Mouse (Mus musculus) midbrain, postnatal 0 days (tissue): Measurements from ENCODE around the gene Mef2a. TPM values are rescaled to one million over a fixed set of nuclear protein-coding genes. Genes with fewer than 3 reads are reported as not detected.

ENCODE experiments used
- ATAC-seq: fragments of 200-750 bp; cut with Nextera tagmentation; 2 replicates; pipeline ENCODE4 v1.8.0; 2017; ENCODE audit warnings: moderate number of reproducible peaks, mild to moderate bottlenecking, moderate TSS enrichment, moderate library complexity; ENCODE audit not compliant: low FRiP score
- DNase-seq: peaks from one replicate; pipeline ENCODE4 v3.0.0-alpha.2; 2015; ENCODE audit warnings: low spot score
- H3K27ac ChIP-seq: fragments of 300-500 bp; sonication (generic); 2 replicates; pipeline ENCODE4 v1.5.1; 2014; ENCODE audit warnings: low read depth, mild to moderate bottlenecking, low read length, mixed read lengths
- H3K27me3 ChIP-seq: fragments of 300-500 bp; sonication (generic); 2 replicates; pipeline ENCODE4 v1.6.1; 2014; ENCODE audit warnings: low read length, control low read depth, mixed read lengths; ENCODE audit not compliant: insufficient read depth
- H3K36me3 ChIP-seq: fragments of 300-500 bp; sonication (generic); 2 replicates; pipeline ENCODE4 v1.6.1; 2014; ENCODE audit warnings: low read length, control low read depth, mixed read lengths; ENCODE audit not compliant: insufficient read depth
- H3K4me1 ChIP-seq: fragments of 300-500 bp; sonication (generic); 2 replicates; pipeline ENCODE4 v1.6.1; 2014; ENCODE audit warnings: mild to moderate bottlenecking, control low read depth, antibody characterized with exemption, low read length, mixed read lengths; ENCODE audit not compliant: insufficient read depth
- H3K4me2 ChIP-seq: fragments of 300-500 bp; sonication (generic); 2 replicates; pipeline ENCODE4 v1.6.1; 2014; ENCODE audit warnings: low read depth, mild to moderate bottlenecking, low read length, mixed read lengths; ENCODE audit not compliant: poor library complexity, severe bottlenecking
- H3K4me3 ChIP-seq: fragments of 300-500 bp; sonication (generic); 2 replicates; pipeline ENCODE4 v1.5.1; 2014; ENCODE audit warnings: low read depth, mild to moderate bottlenecking, low read length, moderate library complexity
- H3K9ac ChIP-seq: fragments of 300-500 bp; sonication (generic); replicated peaks from 2 replicates; pipeline ENCODE4 v1.6.1; 2014; ENCODE audit warnings: mild to moderate bottlenecking, low read length, moderate library complexity, mixed read lengths; ENCODE audit not compliant: poor library complexity, severe bottlenecking
- H3K9me3 ChIP-seq: fragments of 300-500 bp; sonication (generic); 2 replicates; pipeline ENCODE4 v1.6.1; 2016; ENCODE audit warnings: low read length, control low read depth
- CTCF ChIP-seq: IDR thresholded peaks from 2 replicates; pipeline ENCODE4 v1.5.1; 2016; ENCODE audit warnings: antibody characterized with exemption, mild to moderate bottlenecking
- WGBS: fragments of 180-500 bp; shearing (Covaris S2); extraction: QIAGEN DNeasy Blood & Tissue Kit; methylation state at CpG from one replicate; pipeline ENCODE4 v1.1.7; 2014; 5-methylcytosine and 5-hydroxymethylcytosine counted together
- polyA plus RNA-seq: library from polyadenylated mRNA; unstranded; fragments of >200 nt; fragmentation: Nextera tagmentation; extraction: Ambion mirVana; gene quantifications from 2 replicates; pipeline ENCODE4 v1.2.1, GENCODE M21; 2015
- total RNA-seq: library from RNA; depleted of rRNA; stranded (reverse); fragments of >200 nt; gene quantifications from 2 replicates; pipeline ENCODE4 v1.2.3, GENCODE M21; 2014

The Mef2a gene
- total and polyA plus RNA-seq, 2 experiments from 2014 or later, result 40.4 to 62.4 TPM

DNA sequence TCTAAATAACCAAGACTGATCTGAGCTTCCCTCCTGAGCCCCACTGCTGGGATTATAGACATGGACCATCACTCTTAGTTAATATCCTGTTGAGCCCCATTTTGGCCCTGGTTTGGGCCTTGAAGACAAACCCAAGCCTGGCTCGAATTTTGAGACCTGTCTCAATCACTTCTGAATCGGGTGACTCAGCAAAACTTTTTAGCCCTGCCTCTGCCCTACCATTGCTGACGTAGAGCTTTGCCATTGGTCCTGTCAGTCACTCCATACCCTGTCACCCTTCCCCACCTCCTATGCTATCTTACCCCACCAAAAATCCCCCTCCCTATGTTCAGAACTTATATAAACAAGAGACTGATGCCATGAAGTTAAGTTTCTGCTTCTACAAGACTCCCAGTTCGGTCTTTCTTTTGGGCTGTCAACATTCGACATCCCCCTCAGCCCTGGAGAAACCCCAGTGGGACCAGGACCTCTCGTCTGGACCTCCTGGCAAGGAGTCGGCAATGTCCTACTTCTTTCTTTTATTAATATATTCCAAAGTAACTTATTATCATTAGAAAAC, 30.5 kb downstream of the Mef2a start:
- Histone ChIP-seq H3K27me3 (no peaks in the 10 kb centered on the region), H3K27ac (no peak overlapping the region), H3K36me3 (no peaks in the 10 kb centered on the region), H3K4me3 (no peak overlapping the region), H3K9me3 (no peaks in the 10 kb centered on the region), H3K9ac (no peak overlapping the region), H3K4me1 (no peaks in the 10 kb centered on the region), H3K4me2 (no peak overlapping the region)
- DNase-seq (no peak), ATAC-seq (no peak)
- 89% methylated on average over 7 of the region's 7 CpGs for WGBS
- TF ChIP-seq CTCF, result no peak

GRCm38 (mm10) chr7:67320359-67320758, 52.3 kb downstream of the Mef2a start:
- H3K4me2 ChIP-seq, result no peak overlapping the region
- WGBS, result 82% methylated on average over 1 of the region's 1 CpGs
- no peaks in the 10 kb centered on the region for H3K27me3 ChIP-seq
- no peak overlapping the region for H3K9ac ChIP-seq
- no peak for TF ChIP-seq CTCF
- ATAC-seq, result no peak
- no peaks in the 10 kb centered on the region for H3K9me3 ChIP-seq
- H3K36me3 ChIP-seq, result no peaks in the 10 kb centered on the region
- H3K4me1 ChIP-seq, result no peaks in the 10 kb centered on the region
- DNase-seq, result no peak
- no peak overlapping the region for H3K27ac ChIP-seq
- no peak overlapping the region for H3K4me3 ChIP-seq

GRCm38 (mm10) chr7:67318697-67319096, 54.0 kb downstream of the Mef2a start:
- H3K4me2 ChIP-seq, result no peak overlapping the region
- no peak overlapping the region for H3K27ac ChIP-seq
- ATAC-seq (no peak), DNase-seq (no peak)
- H3K4me3 ChIP-seq, result no peak overlapping the region
- TF ChIP-seq CTCF, result no peak
- no peaks in the 10 kb centered on the region for H3K27me3 ChIP-seq
- H3K4me1 ChIP-seq, result no peaks in the 10 kb centered on the region
- no peaks in the 10 kb centered on the region for H3K9me3 ChIP-seq
- no peak overlapping the region for H3K9ac ChIP-seq
- H3K36me3 ChIP-seq, result no peaks in the 10 kb centered on the region

DNA sequence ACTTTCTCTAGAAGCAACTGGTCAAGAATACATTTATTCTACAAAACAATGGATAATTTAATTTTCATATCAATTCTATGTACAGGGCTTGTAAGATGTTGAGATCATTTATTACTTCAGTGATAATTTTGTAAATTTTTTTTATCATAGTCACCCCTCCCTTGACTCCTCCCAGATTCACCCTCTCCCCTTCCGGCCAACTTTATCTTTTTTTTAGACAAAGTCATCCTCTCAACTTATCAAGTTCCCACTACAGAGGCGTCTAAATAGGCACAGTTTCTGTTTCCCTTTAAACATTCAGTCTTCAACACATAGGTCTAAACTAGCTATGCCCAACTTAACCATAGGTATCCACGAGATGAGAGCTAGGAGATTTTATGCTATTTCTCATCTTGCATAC, 59.5 kb downstream of the Mef2a start:
- DNase-seq, result no peak
- no peak for TF ChIP-seq CTCF
- no peaks in the 10 kb centered on the region for H3K9me3 ChIP-seq
- H3K27me3 ChIP-seq, result no peaks in the 10 kb centered on the region
- H3K36me3 ChIP-seq, result no peaks in the 10 kb centered on the region
- no peak overlapping the region for H3K4me2 ChIP-seq
- H3K9ac ChIP-seq, result no peak overlapping the region
- H3K27ac ChIP-seq, result no peak overlapping the region
- H3K4me1 ChIP-seq, result no peaks in the 10 kb centered on the region
- ATAC-seq, result no peak
- WGBS, result 96% methylated on average over 3 of the region's 3 CpGs
- H3K4me3 ChIP-seq, result no peak overlapping the region

GRCm38 (mm10) chr7:67310151-67310550, 62.5 kb downstream of the Mef2a start:
- no peaks in the 10 kb centered on the region for H3K36me3 ChIP-seq
- no peak overlapping the region for H3K27ac ChIP-seq
- H3K4me3 ChIP-seq, result no peak overlapping the region
- DNase-seq (no peak), ATAC-seq (no peak)
- WGBS, result 94% methylated on average over 2 of the region's 2 CpGs
- H3K9me3 ChIP-seq, result no peaks in the 10 kb centered on the region
- no peaks in the 10 kb centered on the region for H3K4me1 ChIP-seq
- no peak for TF ChIP-seq CTCF
- no peak overlapping the region for H3K9ac ChIP-seq
- no peaks in the 10 kb centered on the region for H3K27me3 ChIP-seq
- H3K4me2 ChIP-seq, result no peak overlapping the region

DNA sequence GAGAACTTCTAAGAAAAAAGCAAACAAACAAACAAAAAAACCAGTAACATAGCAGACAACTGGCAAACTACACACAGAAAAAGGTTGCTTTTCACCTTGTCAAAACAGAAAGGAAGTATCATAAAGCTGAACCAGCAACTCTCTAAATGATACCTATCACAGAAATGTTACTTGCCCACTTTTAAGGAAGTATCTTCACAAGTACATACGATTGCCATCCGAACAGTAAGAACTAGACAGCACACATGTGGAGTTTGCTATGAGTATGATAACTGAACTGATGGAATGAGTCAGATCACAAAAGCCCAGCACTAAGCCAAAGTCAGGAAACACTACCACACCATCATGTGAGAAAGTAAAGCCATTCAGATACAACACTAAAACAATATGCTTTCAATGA, 64.6 kb downstream of the Mef2a start:
- ATAC-seq (no peak), DNase-seq (no peak)
- Histone ChIP-seq H3K9ac (no peak overlapping the region), H3K4me2 (no peak overlapping the region), H3K4me3 (no peak overlapping the region), H3K9me3 (no peaks in the 10 kb centered on the region), H3K27me3 (no peaks in the 10 kb centered on the region), H3K4me1 (no peaks in the 10 kb centered on the region), H3K27ac (no peak overlapping the region), H3K36me3 (no peaks in the 10 kb centered on the region)
- TF ChIP-seq CTCF, result no peak
- 88% methylated on average over 2 of the region's 2 CpGs for WGBS
